Mouse (Mus musculus): Measurements from ENCODE around the gene Bex6. TPM values are rescaled to one million over a fixed set of nuclear protein-coding genes. Genes with fewer than 3 reads are reported as not detected.
"Not testable (repeated sequence)": the region's sequence is repeated elsewhere in the genome, so short reads cannot be mapped to it uniquely, and the experiment has no call there.

Gene Bex6
- polyA plus RNA-seq, 1 experiment from 2014 or later, result 0.27 TPM

DNA sequence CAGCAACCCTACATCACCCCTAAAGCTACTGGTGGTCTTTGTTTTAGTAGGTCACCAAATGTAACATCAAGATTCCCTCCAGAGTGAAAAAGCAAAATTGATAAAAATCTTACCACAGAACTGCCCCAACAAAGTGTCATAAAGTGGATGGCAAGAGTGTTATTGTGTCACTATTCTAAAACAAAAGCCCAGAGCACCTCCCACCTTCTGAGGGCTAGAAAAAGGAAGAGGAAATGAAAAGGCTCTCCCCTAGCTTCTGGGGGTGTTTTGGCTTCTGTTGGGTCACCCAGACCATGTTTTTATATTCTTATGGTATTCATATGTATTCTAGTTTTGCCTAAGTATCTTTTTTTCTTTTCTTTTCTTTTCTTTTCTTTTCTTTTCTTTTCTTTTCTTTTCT is 42.8 kb downstream of the Bex6 start:
- Histone ChIP-seq H3K36me3 (ENCODE audit: control insufficient read depth, insufficient read depth, low read length) (no peaks in the 10 kb centered on the region), H3K4me3 (ENCODE audit: low read depth, low read length) (no peak overlapping the region), H3K27ac (ENCODE audit: low read depth, low read length) (no peak overlapping the region), H3K9ac (ENCODE audit: low read length) (no peak overlapping the region), H3K27me3 (ENCODE audit: control insufficient read depth, insufficient read depth, low read length) (no peaks in the 10 kb centered on the region), H3K9me3 (ENCODE audit: control insufficient read depth, low read length) (no peaks in the 10 kb centered on the region), H3K4me2 (ENCODE audit: low read depth) (no peak overlapping the region), H3K4me1 (ENCODE audit: control insufficient read depth, insufficient read depth, low read length) (no peaks in the 10 kb centered on the region)
- DNase-seq (ENCODE audit: low spot score) (no peak), ATAC-seq (ENCODE audit: insufficient read depth, low FRiP score, low TSS enrichment) (no peak)

DNA sequence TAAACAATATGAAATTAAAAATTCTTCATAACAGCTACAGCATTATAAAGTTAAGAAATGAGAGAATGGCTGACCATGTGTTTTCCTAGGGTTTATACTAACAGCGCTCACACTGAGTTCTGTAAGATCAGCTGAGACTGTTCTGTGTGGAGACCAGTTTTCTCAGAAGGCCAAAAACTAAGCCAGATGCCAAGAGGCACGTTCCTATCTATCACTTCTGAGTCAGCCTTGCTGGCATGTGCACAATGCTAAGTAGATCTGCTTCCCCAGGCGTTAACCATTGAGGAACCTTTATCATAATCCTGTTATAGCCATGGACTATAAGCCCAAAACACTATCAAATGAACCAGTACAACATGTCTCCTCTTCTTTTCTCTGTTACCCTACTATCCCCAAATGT is 52.4 kb downstream of the Bex6 start:
- H3K4me1 ChIP-seq (ENCODE audit: control insufficient read depth, insufficient read depth, low read length); H3K9ac ChIP-seq (ENCODE audit: low read length); H3K27ac ChIP-seq (ENCODE audit: low read depth, low read length); H3K36me3 ChIP-seq (ENCODE audit: control insufficient read depth, insufficient read depth, low read length); H3K4me2 ChIP-seq (ENCODE audit: low read depth); DNase-seq (ENCODE audit: low spot score); ATAC-seq (ENCODE audit: insufficient read depth, low FRiP score, low TSS enrichment); H3K4me3 ChIP-seq (ENCODE audit: low read depth, low read length); H3K27me3 ChIP-seq (ENCODE audit: control insufficient read depth, insufficient read depth, low read length); H3K9me3 ChIP-seq (ENCODE audit: control insufficient read depth, low read length): not testable (repeated sequence)
- WGBS, result 91% methylated on average over 3 of the region's 3 CpGs

Other genes starting within 250 kb of the Bex6 start
- 1.2 and 1.4 TPM in 2 replicates for gene Pigz, start 246.0 kb upstream of the Bex6 start, polyA plus RNA-seq (2014; fragmentation: Nextera tagmentation; extraction: Ambion mirVana)
- 81.0 and 87.9 TPM in 2 replicates for gene 0610012G03Rik, start 231.3 kb upstream of the Bex6 start, polyA plus RNA-seq (2014; fragmentation: Nextera tagmentation; extraction: Ambion mirVana)
- gene Ncbp2, start 231.3 kb upstream of the Bex6 start, polyA plus RNA-seq (2014; fragmentation: Nextera tagmentation; extraction: Ambion mirVana), result 139 and 145 TPM in 2 replicates
- 11.5 and 13.2 TPM in 2 replicates for gene Senp5, start 176.5 kb upstream of the Bex6 start, polyA plus RNA-seq (2014; fragmentation: Nextera tagmentation; extraction: Ambion mirVana)
- 48.4 and 50.7 TPM in 2 replicates for gene Pak2, start 100.5 kb upstream of the Bex6 start, polyA plus RNA-seq (2014; fragmentation: Nextera tagmentation; extraction: Ambion mirVana)
- 128 and 138 TPM in 2 replicates for gene Pigx, start 80.1 kb upstream of the Bex6 start, polyA plus RNA-seq (2014; fragmentation: Nextera tagmentation; extraction: Ambion mirVana)
- gene Cep19, start 80.0 kb upstream of the Bex6 start, polyA plus RNA-seq (2014; fragmentation: Nextera tagmentation; extraction: Ambion mirVana), result 41.5 and 47.2 TPM in 2 replicates
- gene Nrros, start 14.2 kb upstream of the Bex6 start, polyA plus RNA-seq (2014; fragmentation: Nextera tagmentation; extraction: Ambion mirVana), result 8.0 and 8.3 TPM in 2 replicates
- 21.8 and 24.9 TPM in 2 replicates for gene Fbxo45, start 67.3 kb downstream of the Bex6 start, polyA plus RNA-seq (2014; fragmentation: Nextera tagmentation; extraction: Ambion mirVana)
- 19.2 and 19.4 TPM in 2 replicates for gene Wdr53, start 67.4 kb downstream of the Bex6 start, polyA plus RNA-seq (2014; fragmentation: Nextera tagmentation; extraction: Ambion mirVana)
- gene Smco1, start 91.6 kb downstream of the Bex6 start, polyA plus RNA-seq (2014; fragmentation: Nextera tagmentation; extraction: Ambion mirVana), result not detected in 2 replicates
- gene Rnf168, start 97.6 kb downstream of the Bex6 start, polyA plus RNA-seq (2014; fragmentation: Nextera tagmentation; extraction: Ambion mirVana), result 23.6 and 23.9 TPM in 2 replicates
- gene Ubxn7, start 152.4 kb downstream of the Bex6 start, polyA plus RNA-seq (2014; fragmentation: Nextera tagmentation; extraction: Ambion mirVana), result 22.7 and 28.9 TPM in 2 replicates
- not detected in 2 replicates for gene Tm4sf19, start 220.7 kb downstream of the Bex6 start, polyA plus RNA-seq (2014; fragmentation: Nextera tagmentation; extraction: Ambion mirVana)
- gene Tctex1d2, start 239.9 kb downstream of the Bex6 start, polyA plus RNA-seq (2014; fragmentation: Nextera tagmentation; extraction: Ambion mirVana), result 23.4 and 30.1 TPM in 2 replicates

Measured in neural tube, embryonic 11.5 days (tissue).